Mouse (Mus musculus): ENCODE measurements around the gene Duoxa1. TPM values are rescaled to one million over a fixed set of nuclear protein-coding genes. Genes with fewer than 3 reads are reported as not detected.

Gene Duoxa1
- polyA plus RNA-seq (2012; rRNA removed; ENCODE audit: low replicate concordance): 0.11 and 0.22 TPM in 2 replicates

DNA sequence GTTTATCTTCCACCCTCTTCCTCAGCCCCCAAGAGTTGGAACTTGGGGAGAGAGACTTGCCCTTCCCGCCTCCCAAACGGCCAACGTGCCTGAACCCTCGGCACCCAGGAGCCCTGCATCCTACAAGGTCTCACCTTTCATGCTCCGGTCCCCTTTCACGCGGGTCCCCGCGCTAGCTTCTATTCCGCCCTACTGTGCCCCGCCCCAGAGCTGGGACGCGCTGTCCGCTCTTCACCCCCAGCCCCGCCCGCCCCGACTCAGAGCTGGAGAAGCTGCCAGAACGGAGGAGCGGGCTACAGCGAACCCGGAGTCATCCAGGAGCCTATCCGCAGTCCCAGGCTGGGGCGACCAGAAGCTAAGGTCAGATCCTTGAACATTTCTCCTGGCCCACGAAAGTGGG lies at the start of gene Duoxa1:
Gene Duoxa1 (minus strand): TSS at position 195 of the 400 bp plus-strand sequence.

DNA sequence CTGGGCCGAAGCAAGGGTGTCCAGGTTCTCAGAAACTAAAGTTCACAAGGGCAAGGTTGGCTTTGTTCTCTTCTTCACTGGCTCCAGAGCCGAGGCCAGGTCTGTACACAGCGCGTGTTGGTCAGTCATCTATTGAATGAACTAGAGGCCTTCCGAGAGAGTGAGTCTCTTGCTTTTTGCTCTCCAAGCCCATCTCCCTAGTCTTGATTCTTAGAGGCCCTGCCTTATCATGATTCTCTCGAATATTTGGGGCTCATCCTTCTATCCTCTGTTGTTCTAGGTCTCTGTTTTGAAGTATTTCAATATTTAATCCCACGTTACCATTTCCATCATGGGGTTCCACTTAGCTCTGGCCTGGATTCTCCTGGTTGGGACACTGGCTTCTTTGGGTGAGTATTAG lies 1.8 kb upstream of the Duoxa1 start, which contains the start of gene Duox1:
Gene Duox1 (plus strand): TSS at position 301 of the 400 bp plus-strand sequence.

DNA sequence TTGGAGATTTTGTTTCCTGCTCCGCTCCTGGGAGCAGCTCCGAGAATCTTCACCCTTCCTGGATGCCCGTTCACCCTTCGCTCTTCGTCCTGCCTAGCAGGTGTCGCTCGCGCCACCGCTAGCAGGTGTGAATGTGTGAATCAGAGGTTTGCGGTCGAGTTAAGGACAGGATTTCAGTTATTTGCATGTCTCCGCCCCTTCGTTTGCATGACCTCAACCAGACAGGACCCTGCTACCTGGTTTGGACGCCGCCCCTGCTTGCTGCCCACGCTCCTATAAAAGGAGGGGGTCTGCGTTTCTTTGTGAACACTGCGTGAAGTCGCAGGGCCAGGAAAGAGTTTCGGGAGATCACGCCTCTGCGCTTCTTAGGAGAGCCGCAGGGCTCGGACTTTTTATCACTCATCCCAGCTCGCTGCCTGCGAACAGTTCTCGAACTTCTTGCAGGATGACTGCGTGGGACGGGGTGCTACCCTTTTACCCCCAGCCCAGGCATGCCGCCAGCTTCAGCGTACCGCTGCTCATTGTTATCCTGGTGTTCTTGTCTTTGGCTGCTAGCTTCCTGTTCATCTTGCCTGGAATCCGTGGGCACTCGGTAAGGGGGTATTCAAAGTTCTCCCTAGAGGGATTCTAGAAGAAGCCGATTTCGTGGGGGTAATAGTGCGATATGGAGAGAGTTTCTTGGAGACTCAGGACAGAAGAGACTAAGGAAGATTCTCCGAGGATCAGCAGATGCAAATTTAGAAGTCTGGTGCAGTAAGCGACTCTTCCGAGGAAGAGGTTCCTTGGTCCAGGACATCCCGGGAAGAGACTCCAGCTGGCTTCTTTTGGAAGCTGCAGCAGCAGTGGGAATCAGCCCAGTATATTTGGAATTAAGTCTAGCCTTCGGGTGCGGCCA lies 14.7 kb downstream of the Duoxa1 start, which contains the start of gene Duoxa2:
Gene Duoxa2 (plus strand): TSS at position 305 of the 895 bp plus-strand sequence.

DNA sequence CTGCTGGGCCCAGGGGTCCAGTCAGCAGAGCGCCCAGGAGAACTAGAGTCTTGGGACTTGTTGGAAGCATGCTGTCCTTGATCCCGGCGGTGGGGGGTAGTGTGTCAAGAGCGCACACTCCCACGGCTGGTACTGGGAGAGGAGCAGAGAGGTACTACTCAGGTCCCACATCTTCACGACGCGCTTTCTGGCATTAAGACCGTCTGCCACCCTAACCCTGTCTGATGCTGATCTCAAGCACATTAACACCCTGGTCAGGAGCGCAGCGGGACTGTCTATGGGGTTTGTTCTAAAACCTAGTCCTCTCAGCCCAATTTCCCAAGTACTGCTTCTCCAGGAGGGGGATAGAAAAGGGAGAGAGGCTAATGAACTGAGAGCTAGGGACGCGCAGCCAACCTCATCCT lies 15.4 kb downstream of the Duoxa1 start, which contains the start of gene Duox2:
Gene Duox2 (minus strand): TSS at position 354 of the 404 bp plus-strand sequence.

Other genes with a start within 250 kb of the Duoxa1 start
- 2.7 and 3.8 TPM in 2 replicates for gene Spg11, start 195.3 kb downstream of the Duoxa1 start, polyA plus RNA-seq (2012; rRNA removed; ENCODE audit: low replicate concordance)
- gene B2m, start 166.0 kb downstream of the Duoxa1 start, polyA plus RNA-seq (2012; rRNA removed; ENCODE audit: low replicate concordance): 999 and 1,700 TPM in 2 replicates
- gene Trim69, start 153.0 kb downstream of the Duoxa1 start, polyA plus RNA-seq (2012; rRNA removed; ENCODE audit: low replicate concordance): not detected in 2 replicates
- gene Patl2, start 127.5 kb downstream of the Duoxa1 start, polyA plus RNA-seq (2012; rRNA removed; ENCODE audit: low replicate concordance): not detected in 2 replicates
- gene Terb2, start 127.5 kb downstream of the Duoxa1 start, polyA plus RNA-seq (2012; rRNA removed; ENCODE audit: low replicate concordance): not detected in 2 replicates
- 11.8 and 30.9 TPM in 2 replicates for gene Sord, start 79.0 kb downstream of the Duoxa1 start, polyA plus RNA-seq (2012; rRNA removed; ENCODE audit: low replicate concordance)
- 4.8 and 7.1 TPM in 2 replicates for gene Duox2, start 15.3 kb downstream of the Duoxa1 start, polyA plus RNA-seq (2012; rRNA removed; ENCODE audit: low replicate concordance)
- gene Duoxa2, start 14.8 kb downstream of the Duoxa1 start, polyA plus RNA-seq (2012; rRNA removed; ENCODE audit: low replicate concordance): 10.0 and 12.2 TPM in 2 replicates
- gene Duox1, start 1.9 kb upstream of the Duoxa1 start, polyA plus RNA-seq (2012; rRNA removed; ENCODE audit: low replicate concordance): 0.05 and 0.28 TPM in 2 replicates
- 9.3 and 14.1 TPM in 2 replicates for gene Shf, start 55.4 kb upstream of the Duoxa1 start, polyA plus RNA-seq (2012; rRNA removed; ENCODE audit: low replicate concordance)
- 4.8 and 31.1 TPM in 2 replicates for gene Slc28a2, start 112.7 kb upstream of the Duoxa1 start, polyA plus RNA-seq (2012; rRNA removed; ENCODE audit: low replicate concordance)
- 0.71 and 4.6 TPM in 2 replicates for gene Gm14085, start 171.2 kb upstream of the Duoxa1 start, polyA plus RNA-seq (2012; rRNA removed; ENCODE audit: low replicate concordance)

All from duodenum, adult 2 months (tissue).